Mouse (Mus musculus) stomach, embryonic 14.5 days (tissue): ENCODE results near the gene Slc37a1. TPM values are rescaled to one million over a fixed set of nuclear protein-coding genes. Genes with fewer than 3 reads are reported as not detected.

Source experiments
- ATAC-seq: fragments of 200-750 bp; cut with Nextera tagmentation; 2 replicates; pipeline ENCODE4 v1.8.0; 2017; ENCODE audit warnings: low read depth, moderate TSS enrichment; ENCODE audit not compliant: insufficient number of reproducible peaks, insufficient read depth, low FRiP score
- H3K27ac ChIP-seq: fragments of 300-500 bp; sonication (generic); 2 replicates; pipeline ENCODE4 v1.5.1; 2014; ENCODE audit warnings: mild to moderate bottlenecking, low read length, moderate library complexity, mixed read lengths
- H3K27me3 ChIP-seq: fragments of 300-500 bp; sonication (generic); 2 replicates; pipeline ENCODE4 v1.6.1; 2014; ENCODE audit warnings: low read length, control low read depth, mixed read lengths; ENCODE audit not compliant: control insufficient read depth, insufficient read depth
- H3K36me3 ChIP-seq: fragments of 300-500 bp; sonication (generic); 2 replicates; pipeline ENCODE4 v1.6.1; 2014; ENCODE audit warnings: mild to moderate bottlenecking, control low read depth, low read length, moderate library complexity, mixed read lengths; ENCODE audit not compliant: control insufficient read depth, insufficient read depth
- H3K4me1 ChIP-seq: fragments of 300-500 bp; sonication (generic); 2 replicates; pipeline ENCODE4 v1.6.1; 2014; ENCODE audit warnings: low read length, control low read depth, mixed read lengths; ENCODE audit not compliant: control insufficient read depth, insufficient read depth
- H3K4me2 ChIP-seq: fragments of 300-500 bp; sonication (generic); replicated peaks from 2 replicates; pipeline ENCODE4 v1.6.1; 2014; ENCODE audit warnings: low read depth, low read length, control low read depth
- H3K4me3 ChIP-seq: fragments of 300-500 bp; sonication (generic); 2 replicates; pipeline ENCODE4 v1.5.1; 2014; ENCODE audit warnings: low read depth, low read length, control low read depth
- H3K9ac ChIP-seq: fragments of 300-500 bp; sonication (generic); replicated peaks from 2 replicates; pipeline ENCODE4 v1.6.1; 2014; ENCODE audit warnings: low read depth, mild to moderate bottlenecking, control low read depth, low read length, moderate library complexity, mixed read lengths
- H3K9me3 ChIP-seq: fragments of 300-500 bp; sonication (generic); 2 replicates; pipeline ENCODE4 v1.6.1; 2016; ENCODE audit warnings: low read depth, low read length, control low read depth; ENCODE audit not compliant: control insufficient read depth
- WGBS: fragments of 180-500 bp; shearing (Covaris S2); extraction: QIAGEN DNeasy Blood & Tissue Kit; methylation state at CpG from one replicate; pipeline ENCODE4 v1.1.7; 2014; 5-methylcytosine and 5-hydroxymethylcytosine counted together
- polyA plus RNA-seq: library from polyadenylated mRNA; unstranded; fragments of >200 nt; fragmentation: Nextera tagmentation; extraction: Ambion mirVana; gene quantifications from 2 replicates; pipeline ENCODE4 v1.2.1, GENCODE M21; 2014

Slc37a1 gene
- polyA plus RNA-seq, 1 experiment from 2014 or later, result 10.1 TPM

GRCm38 (mm10) chr17:31279541-31279940 lies 7.1 kb upstream of the Slc37a1 start:
- ATAC-seq, result no peak
- no peak overlapping the region for H3K4me3 ChIP-seq

GRCm38 (mm10) chr17:31280269-31280668 lies 6.3 kb upstream of the Slc37a1 start:
- H3K4me1 ChIP-seq, result no peaks in the 10 kb centered on the region
- no peak overlapping the region for H3K9ac ChIP-seq
- no peaks in the 10 kb centered on the region for H3K27me3 ChIP-seq
- no peak overlapping the region for H3K27ac ChIP-seq
- H3K9me3 ChIP-seq, result no peaks in the 10 kb centered on the region
- no peak for ATAC-seq
- H3K4me2 ChIP-seq, result no peak overlapping the region
- 48% methylated on average over 6 of the region's 6 CpGs for WGBS
- H3K36me3 ChIP-seq, result no peaks in the 10 kb centered on the region
- no peak overlapping the region for H3K4me3 ChIP-seq

More at GRCm38 (mm10) chr17:31279541-31279940, 7.1 kb upstream of the Slc37a1 start:
- H3K4me1 ChIP-seq, result no peaks in the 10 kb centered on the region
- no peak overlapping the region for H3K9ac ChIP-seq
- no peaks in the 10 kb centered on the region for H3K27me3 ChIP-seq
- no peak overlapping the region for H3K27ac ChIP-seq
- H3K4me2 ChIP-seq, result no peak overlapping the region
- no peaks in the 10 kb centered on the region for H3K36me3 ChIP-seq
- WGBS, result 78% methylated on average over 9 of the region's 9 CpGs
- H3K9me3 ChIP-seq, result no peaks in the 10 kb centered on the region

GRCm38 (mm10) chr17:31281830-31282686 lies 4.5 kb upstream of the Slc37a1 start:
- WGBS, result 47% methylated on average over 19 of the region's 19 CpGs
- no peaks in the 10 kb centered on the region for H3K4me1 ChIP-seq
- H3K4me3 ChIP-seq, result no peak overlapping the region
- H3K9ac ChIP-seq, result no peak overlapping the region
- no peaks in the 10 kb centered on the region for H3K36me3 ChIP-seq
- ATAC-seq, result no peak
- no peaks in the 10 kb centered on the region for H3K9me3 ChIP-seq
- H3K27ac ChIP-seq, result no peak overlapping the region
- H3K27me3 ChIP-seq, result no peaks in the 10 kb centered on the region
- H3K4me2 ChIP-seq, result no peak overlapping the region

GRCm38 (mm10) chr17:31282687-31283053 lies 3.9 kb upstream of the Slc37a1 start:
- WGBS, result 28% methylated on average over 7 of the region's 7 CpGs
- H3K27ac ChIP-seq, result no peak overlapping the region
- no peak overlapping the region for H3K9ac ChIP-seq
- ATAC-seq, result no peak
- H3K4me1 ChIP-seq, result no peaks in the 10 kb centered on the region
- H3K9me3 ChIP-seq, result no peaks in the 10 kb centered on the region
- no peak overlapping the region for H3K4me2 ChIP-seq
- H3K36me3 ChIP-seq, result no peaks in the 10 kb centered on the region
- H3K4me3 ChIP-seq, result no peak overlapping the region
- no peaks in the 10 kb centered on the region for H3K27me3 ChIP-seq

- WGBS, result 73% methylated on average over 2 of the region's 2 CpGs
- Histone ChIP-seq H3K4me2 (no peak overlapping the region), H3K9me3 (no peaks in the 10 kb centered on the region), H3K27me3 (no peaks in the 10 kb centered on the region), H3K4me3 (no peak overlapping the region), H3K4me1 (no peaks in the 10 kb centered on the region), H3K36me3 (no peaks in the 10 kb centered on the region), H3K9ac (no peak overlapping the region), H3K27ac (no peak overlapping the region)
- ATAC-seq, result no peak
These were observed 725 bp upstream of the Slc37a1 start for GRCm38 (mm10) chr17:31285867-31286266.

- Histone ChIP-seq H3K36me3 (no peaks in the 10 kb centered on the region), H3K27ac (no peak overlapping the region), H3K9ac (no peak overlapping the region), H3K4me3 (no peak overlapping the region), H3K4me1 (no peaks in the 10 kb centered on the region), H3K9me3 (no peaks in the 10 kb centered on the region), H3K27me3 (no peaks in the 10 kb centered on the region), H3K4me2 (no peak overlapping the region)
- ATAC-seq, result no peak
- WGBS, result 74% methylated on average over 3 of the region's 3 CpGs
These were observed 624 bp downstream of the Slc37a1 start for GRCm38 (mm10) chr17:31287216-31287615.

- ATAC-seq, result no peak
- H3K4me1 ChIP-seq, result no peaks in the 10 kb centered on the region
- WGBS, result 65% methylated on average over 7 of the region's 7 CpGs
- H3K4me3 ChIP-seq, result no peak overlapping the region
- no peak overlapping the region for H3K4me2 ChIP-seq
- no peak overlapping the region for H3K27ac ChIP-seq
- H3K36me3 ChIP-seq, result no peaks in the 10 kb centered on the region
- H3K9ac ChIP-seq, result no peak overlapping the region
- no peaks in the 10 kb centered on the region for H3K9me3 ChIP-seq
- H3K27me3 ChIP-seq, result no peaks in the 10 kb centered on the region
These were observed 2.6 kb downstream of the Slc37a1 start for GRCm38 (mm10) chr17:31288999-31289726.

GRCm38 (mm10) chr17:31290311-31290710 lies 3.7 kb downstream of the Slc37a1 start:
- H3K9me3 ChIP-seq, result no peaks in the 10 kb centered on the region
- no peaks in the 10 kb centered on the region for H3K27me3 ChIP-seq
- no peak overlapping the region for H3K27ac ChIP-seq
- H3K9ac ChIP-seq, result no peak overlapping the region
- H3K4me2 ChIP-seq, result no peak overlapping the region
- peaks cover 3% of the 10 kb centered on the region; the same call in 1 of the 2 replicates for H3K4me1 ChIP-seq
- H3K4me3 ChIP-seq, result no peak overlapping the region
- no peaks in the 10 kb centered on the region for H3K36me3 ChIP-seq
- no peak for ATAC-seq
